Mouse (Mus musculus) kidney, embryonic 15.5 days (tissue): ENCODE results near the gene Dll3. TPM values are rescaled to one million over a fixed set of nuclear protein-coding genes. Genes with fewer than 3 reads are reported as not detected.
A peak's percentile ranks its signal among the peaks of the same experiment; 100 is the strongest.
"Not testable (repeated sequence)": the region's sequence is repeated elsewhere in the genome, so short reads cannot be mapped to it uniquely, and the experiment has no call there.

Source experiments
- ATAC-seq: fragments of 200-750 bp; cut with Nextera tagmentation; replicated peaks from 2 replicates; pipeline ENCODE4 v1.8.0; 2017; ENCODE audit warnings: moderate TSS enrichment; ENCODE audit not compliant: low FRiP score
- H3K27ac ChIP-seq: fragments of 300-500 bp; sonication (generic); 2 replicates; pipeline ENCODE4 v1.5.1; 2015; ENCODE audit warnings: mild to moderate bottlenecking, inconsistent platforms
- H3K27me3 ChIP-seq: fragments of 300-500 bp; sonication (generic); 2 replicates; pipeline ENCODE4 v1.6.1; 2015; ENCODE audit warnings: inconsistent platforms
- H3K36me3 ChIP-seq: fragments of 300-500 bp; sonication (generic); 2 replicates; pipeline ENCODE4 v1.6.1; 2015; ENCODE audit warnings: inconsistent platforms
- H3K4me1 ChIP-seq: fragments of 300-500 bp; sonication (generic); 2 replicates; pipeline ENCODE4 v1.6.1; 2015; ENCODE audit warnings: inconsistent platforms
- H3K4me2 ChIP-seq: fragments of 300-500 bp; sonication (generic); 2 replicates; pipeline ENCODE4 v1.6.1; 2015; ENCODE audit warnings: moderate library complexity, mild to moderate bottlenecking, inconsistent platforms
- H3K4me3 ChIP-seq: fragments of 300-500 bp; sonication (generic); replicated peaks from 2 replicates; pipeline ENCODE4 v1.5.1; 2015; ENCODE audit warnings: mild to moderate bottlenecking, inconsistent platforms
- H3K9ac ChIP-seq: fragments of 300-500 bp; sonication (generic); 2 replicates; pipeline ENCODE4 v1.6.1; 2015; ENCODE audit warnings: mild to moderate bottlenecking, inconsistent platforms
- H3K9me3 ChIP-seq: fragments of 300-500 bp; sonication (generic); replicated peaks from 2 replicates; pipeline ENCODE4 v1.6.1; 2016; ENCODE audit warnings: inconsistent platforms
- WGBS: fragments of 180-500 bp; shearing (Covaris S2); methylation state at CpG from one replicate; pipeline ENCODE4 v1.1.7; 2015; ENCODE audit warnings: mixed read lengths; 5-methylcytosine and 5-hydroxymethylcytosine counted together
- polyA plus RNA-seq: library from polyadenylated mRNA; unstranded; fragments of >200 nt; fragmentation: Nextera tagmentation; extraction: Ambion mirVana; gene quantifications from 2 replicates; pipeline ENCODE4 v1.2.1, GENCODE M21; 2015

The Dll3 gene
- polyA plus RNA-seq, 1 experiment from 2014 or later, result 0.52 TPM

GRCm38 (mm10) chr7:28268042-28268531 lies 34.0 kb downstream of the Dll3 start:
- Histone ChIP-seq H3K9me3 (no peaks in the 10 kb centered on the region), H3K27ac (peak overlapping the region; percentile 88), H3K4me3 (peak overlapping the region; percentile 89), H3K9ac (peak overlapping the region; percentile 97), H3K4me1 (peaks cover 11% of the 10 kb centered on the region), H3K4me2 (peak overlapping the region; percentile 71), H3K27me3 (no peaks in the 10 kb centered on the region), H3K36me3 (peaks cover 32% of the 10 kb centered on the region)
- peak; percentile 82 for ATAC-seq
- under 1% methylated on average over 48 of the region's 62 CpGs for WGBS

GRCm38 (mm10) chr7:28267129-28268041 lies 34.7 kb downstream of the Dll3 start, which contains the start of gene Eid2:
Gene Eid2 (plus strand): TSS chr7:28267881.
- peak within 1 kb of the TSS; percentile 97 for H3K9ac ChIP-seq
- H3K36me3 ChIP-seq, result peaks cover 25% of the 10 kb centered on the region
- H3K27ac ChIP-seq, result peak within 1 kb of the TSS; percentile 88
- H3K4me1 ChIP-seq, result peaks cover 11% of the 10 kb centered on the region
- peak within 1 kb of the TSS; percentile 71 for H3K4me2 ChIP-seq
- ATAC-seq, result peak; percentile 94
- peak within 1 kb of the TSS; percentile 89 for H3K4me3 ChIP-seq
- H3K9me3 ChIP-seq, result no peaks in the 10 kb centered on the region
- no peaks in the 10 kb centered on the region for H3K27me3 ChIP-seq
- 7% methylated on average over 57 of the region's 57 CpGs for WGBS

- ATAC-seq, result no peak
- Histone ChIP-seq H3K4me3 (no peak overlapping the region), H3K4me1 (peaks cover 11% of the 10 kb centered on the region), H3K27me3 (no peaks in the 10 kb centered on the region), H3K27ac (no peak overlapping the region), H3K36me3 (peaks cover 9% of the 10 kb centered on the region), H3K9ac (no peak overlapping the region), H3K9me3 (no peaks in the 10 kb centered on the region), H3K4me2 (no peak overlapping the region)
- WGBS, result 86% methylated on average over 13 of the region's 13 CpGs
Measured at GRCm38 (mm10) chr7:28265391-28265790, 36.6 kb downstream of the Dll3 start.

- H3K4me1 ChIP-seq, result peaks cover 6% of the 10 kb centered on the region
- no peak overlapping the region for H3K4me2 ChIP-seq
- H3K27ac ChIP-seq, result no peak overlapping the region
- no peaks in the 10 kb centered on the region for H3K27me3 ChIP-seq
- no peak overlapping the region for H3K4me3 ChIP-seq
- WGBS, result 3% methylated on average over 15 of the region's 15 CpGs
- no peaks in the 10 kb centered on the region for H3K36me3 ChIP-seq
- no peaks in the 10 kb centered on the region for H3K9me3 ChIP-seq
- no peak overlapping the region for H3K9ac ChIP-seq
- no peak; the same call in 1 of the 2 replicates for ATAC-seq
Measured at GRCm38 (mm10) chr7:28263786-28264185, 38.3 kb downstream of the Dll3 start.

- ATAC-seq, result no peak
- no peaks in the 10 kb centered on the region for H3K4me1 ChIP-seq
- no peaks in the 10 kb centered on the region for H3K9me3 ChIP-seq
- no peak overlapping the region for H3K4me3 ChIP-seq
- no peak overlapping the region for H3K27ac ChIP-seq
- no peak overlapping the region for H3K9ac ChIP-seq
- H3K36me3 ChIP-seq, result no peaks in the 10 kb centered on the region
- no peak overlapping the region for H3K4me2 ChIP-seq
- H3K27me3 ChIP-seq, result no peaks in the 10 kb centered on the region
- WGBS, result 44% methylated on average over 5 of the region's 5 CpGs
Measured at GRCm38 (mm10) chr7:28262861-28263260, 39.2 kb downstream of the Dll3 start.

GRCm38 (mm10) chr7:28255476-28255875 lies 46.6 kb downstream of the Dll3 start:
- no peak overlapping the region for H3K9ac ChIP-seq
- H3K36me3 ChIP-seq, result no peaks in the 10 kb centered on the region
- H3K9me3 ChIP-seq, result peaks cover 7% of the 10 kb centered on the region; the same call in 1 of the 2 replicates
- H3K27ac ChIP-seq, result no peak overlapping the region
- H3K4me2 ChIP-seq, result no peak overlapping the region
- H3K4me3 ChIP-seq, result no peak overlapping the region
- H3K4me1 ChIP-seq, result no peaks in the 10 kb centered on the region
- H3K27me3 ChIP-seq, result no peaks in the 10 kb centered on the region
- WGBS, result 85% methylated on average over 6 of the region's 6 CpGs
- ATAC-seq, result no peak

GRCm38 (mm10) chr7:28254591-28254990 lies 47.4 kb downstream of the Dll3 start:
- H3K4me3 ChIP-seq, result no peak overlapping the region
- no peaks in the 10 kb centered on the region for H3K36me3 ChIP-seq
- H3K27me3 ChIP-seq, result no peaks in the 10 kb centered on the region
- no peak overlapping the region for H3K4me2 ChIP-seq
- H3K9ac ChIP-seq, result no peak overlapping the region
- no peak for ATAC-seq
- 78% methylated on average over 6 of the region's 6 CpGs for WGBS
- H3K4me1 ChIP-seq, result no peaks in the 10 kb centered on the region
- H3K9me3 ChIP-seq, result peaks cover 7% of the 10 kb centered on the region; the same call in 1 of the 2 replicates
- no peak overlapping the region for H3K27ac ChIP-seq

GRCm38 (mm10) chr7:28251976-28252375 lies 50.1 kb downstream of the Dll3 start:
- Histone ChIP-seq H3K27me3 (no peaks in the 10 kb centered on the region), H3K36me3 (no peaks in the 10 kb centered on the region), H3K4me2 (no peak overlapping the region), H3K4me1 (no peaks in the 10 kb centered on the region), H3K4me3 (no peak overlapping the region), H3K9me3 (peaks cover 7% of the 10 kb centered on the region; the same call in 1 of the 2 replicates), H3K27ac (no peak overlapping the region), H3K9ac (no peak overlapping the region)
- ATAC-seq, result no peak
- 89% methylated on average over 17 of the region's 17 CpGs for WGBS

GRCm38 (mm10) chr7:28248957-28249356 lies 53.1 kb downstream of the Dll3 start:
- Histone ChIP-seq H3K4me2 (no peak overlapping the region), H3K9me3 (no peaks in the 10 kb centered on the region), H3K27me3 (no peaks in the 10 kb centered on the region), H3K4me1 (no peaks in the 10 kb centered on the region), H3K36me3 (no peaks in the 10 kb centered on the region), H3K4me3 (no peak overlapping the region), H3K9ac (no peak overlapping the region), H3K27ac (no peak overlapping the region)
- ATAC-seq, result no peak
- 89% methylated on average over 3 of the region's 3 CpGs for WGBS

- H3K27ac ChIP-seq, H3K4me1 ChIP-seq, H3K27me3 ChIP-seq, H3K4me2 ChIP-seq, H3K9ac ChIP-seq, H3K36me3 ChIP-seq, H3K4me3 ChIP-seq, H3K9me3 ChIP-seq, ATAC-seq: not testable (repeated sequence)
- WGBS, result 75% methylated on average over 2 of the region's 2 CpGs
Measured at GRCm38 (mm10) chr7:28243943-28244342, 58.1 kb downstream of the Dll3 start.
